Mouse (Mus musculus) CH12.LX (cell line): ENCODE results near the gene Syt1. TPM values are rescaled to one million over a fixed set of nuclear protein-coding genes. Genes with fewer than 3 reads are reported as not detected.

ENCODE experiments used
- DNase-seq: peaks from one replicate; pipeline ENCODE4 v3.0.0-alpha.2; 2013; ENCODE audit errors: extremely low read depth
- H3K27ac ChIP-seq: 2 replicates; pipeline ENCODE4 v1.5.1; 2012; ENCODE audit warnings: low read depth, mild to moderate bottlenecking, control low read depth, moderate library complexity; ENCODE audit not compliant: insufficient read depth
- H3K27me3 ChIP-seq: replicated peaks from 2 replicates; pipeline ENCODE3; 2012; ENCODE audit warnings: inconsistent platforms
- H3K36me3 ChIP-seq, 2 experiments: replicated peaks in 1 of 2; 2 replicates each; pipeline versions ENCODE3 to v1.6.1; 2012; ENCODE audit warnings: inconsistent platforms in 1 of 2, low read length in 1 of 2, mild to moderate bottlenecking in 1 of 2, mixed read lengths in 1 of 2, moderate library complexity in 1 of 2; ENCODE audit not compliant: control insufficient read depth in 1 of 2, insufficient read depth in 1 of 2
- H3K4me1 ChIP-seq, 2 experiments: 2 replicates each; pipeline ENCODE4 v1.6.1; 2012; ENCODE audit warnings: inconsistent platforms in 1 of 2, moderate library complexity in 1 of 2; ENCODE audit not compliant: insufficient read depth in 2 of 2, control insufficient read depth in 1 of 2
- H3K4me2 ChIP-seq: 2 replicates; pipeline ENCODE4 v1.6.1; 2012; ENCODE audit warnings: low read depth, mild to moderate bottlenecking, control low read depth; ENCODE audit not compliant: poor library complexity, insufficient read depth, severe bottlenecking
- H3K4me3 ChIP-seq, 3 experiments: fragments of 150-350 bp in 1 of 3; sonication (generic) in 1 of 3; replicated peaks in 1 of 3; 2 replicates each; pipeline versions ENCODE3 to v1.5.1; 2011 to 2012; ENCODE audit warnings: low read depth in 2 of 3, low read length in 2 of 3, mild to moderate bottlenecking in 2 of 3, moderate library complexity in 2 of 3, control low read depth in 1 of 3, improper control_type of control experiment in 1 of 3, inconsistent platforms in 1 of 3, mixed read lengths in 1 of 3; ENCODE audit not compliant: poor library complexity in 1 of 3
- H3K79me2 ChIP-seq: replicated peaks from 2 replicates; pipeline ENCODE4 v1.6.1; 2012; ENCODE audit warnings: mild to moderate bottlenecking, moderate library complexity; ENCODE audit not compliant: control insufficient read depth, poor library complexity, insufficient read depth, severe bottlenecking; ENCODE audit errors: extremely low read depth
- H3K9ac ChIP-seq: 2 replicates; pipeline ENCODE4 v1.6.1; 2012; ENCODE audit warnings: low read depth, mild to moderate bottlenecking, control low read depth, moderate library complexity; ENCODE audit not compliant: insufficient read depth
- H3K9me3 ChIP-seq: replicated peaks from 2 replicates; pipeline ENCODE3; 2012; ENCODE audit warnings: low read length, inconsistent platforms, mixed read lengths
- BHLHE40 ChIP-seq: IDR thresholded peaks from 2 replicates; pipeline ENCODE4 v1.6.1; 2011; ENCODE audit warnings: mild to moderate bottlenecking, low read depth, low read length, improper control_type of control experiment
- CHD1 ChIP-seq: IDR thresholded peaks from 2 replicates; pipeline ENCODE4 v1.6.1; 2012; ENCODE audit warnings: low read depth, low read length, improper control_type of control experiment, inconsistent platforms
- CHD2 ChIP-seq: IDR thresholded peaks from 2 replicates; pipeline ENCODE4 v1.6.1; 2011; ENCODE audit warnings: low read length, improper control_type of control experiment
- CTCF ChIP-seq, 2 experiments: IDR thresholded peaks in 1 of 2; conservative IDR thresholded peaks in 1 of 2; 2 replicates each; pipeline ENCODE4 v1.5.1; 2011 to 2012; ENCODE audit warnings: low read depth in 2 of 2, low read length in 2 of 2, improper control_type of control experiment in 1 of 2, inconsistent platforms in 1 of 2, mild to moderate bottlenecking in 1 of 2, moderate library complexity in 1 of 2
- E2F4 ChIP-seq: IDR thresholded peaks from 2 replicates; pipeline ENCODE4 v1.6.1; 2011; ENCODE audit warnings: low read depth, low read length, improper control_type of control experiment; ENCODE audit not compliant: insufficient replicate concordance
- GABPA ChIP-seq: IDR thresholded peaks from 2 replicates; pipeline ENCODE4 v1.6.1; 2012; ENCODE audit warnings: low read depth, low read length, improper control_type of control experiment, inconsistent platforms; ENCODE audit not compliant: insufficient replicate concordance
- HCFC1 ChIP-seq: IDR thresholded peaks from 2 replicates; pipeline ENCODE4 v1.6.1; 2012; ENCODE audit warnings: low read depth, mild to moderate bottlenecking, inconsistent platforms, low read length, improper control_type of control experiment
- KAT2A ChIP-seq: IDR thresholded peaks from 2 replicates; pipeline ENCODE4 v1.6.1; 2012; ENCODE audit warnings: low read length, improper control_type of control experiment, inconsistent platforms; ENCODE audit not compliant: insufficient replicate concordance
- MAZ ChIP-seq: IDR thresholded peaks from 2 replicates; pipeline ENCODE4 v1.6.1; 2012; ENCODE audit warnings: low read depth, mild to moderate bottlenecking, inconsistent platforms, low read length, improper control_type of control experiment, moderate library complexity
- MXI1 ChIP-seq: IDR thresholded peaks from 2 replicates; pipeline ENCODE4 v1.6.1; 2011; ENCODE audit warnings: mild to moderate bottlenecking, low read depth, low read length, improper control_type of control experiment
- NELFE ChIP-seq: IDR thresholded peaks from 2 replicates; pipeline ENCODE4 v1.6.1; 2011; ENCODE audit warnings: low read depth, low read length, improper control_type of control experiment
- NRF1 ChIP-seq: IDR thresholded peaks from 2 replicates; pipeline ENCODE4 v1.6.1; 2014; ENCODE audit warnings: low read depth, mild to moderate bottlenecking, inconsistent platforms, low read length, improper control_type of control experiment, moderate library complexity
- PAX5 ChIP-seq: IDR thresholded peaks from 2 replicates; pipeline ENCODE4 v1.6.1; 2012; ENCODE audit warnings: low read length, inconsistent platforms, mixed read lengths
- SIN3A ChIP-seq: IDR thresholded peaks from 2 replicates; pipeline ENCODE4 v1.6.1; 2012; ENCODE audit warnings: low read length, improper control_type of control experiment, inconsistent platforms
- ZKSCAN1 ChIP-seq: IDR thresholded peaks from 2 replicates; pipeline ENCODE4 v1.6.1; 2012; ENCODE audit warnings: low read depth, inconsistent platforms, low read length, improper control_type of control experiment, borderline replicate concordance
- ZMIZ1 ChIP-seq: IDR thresholded peaks from 2 replicates; pipeline ENCODE4 v1.6.1; 2012; ENCODE audit warnings: low read depth, mild to moderate bottlenecking, inconsistent platforms, low read length, improper control_type of control experiment
- ZNF384 ChIP-seq: IDR thresholded peaks from 2 replicates; pipeline ENCODE4 v1.6.1; 2012; ENCODE audit warnings: low read depth, low read length, improper control_type of control experiment, inconsistent platforms
- dilution Hi-C: fragments of 300-500 bp; cut with MboI; formaldehyde crosslinking; loops from 2 replicates; pipeline ENCODE4 v1.14.3; 2020; ENCODE audit warnings: low sequenced_read_pairs; ENCODE audit not compliant: extremely low pct_unique_long_range_greater_than_20kb, extremely low pct_ligation_motif_present
- in situ Hi-C: fragments of 300-500 bp; cut with MboI; formaldehyde crosslinking; loops from 3 replicates; pipeline ENCODE4 v1.14.3; 2019; ENCODE audit warnings: low sequenced_read_pairs, low pct_ligation_motif_present, low pct_unique_long_range_greater_than_20kb, mixed read lengths
- polyA plus RNA-seq: library from polyadenylated mRNA; unstranded; fragments of >175 nt; gene quantifications from 2 replicates; pipeline ENCODE4 v1.2.1, GENCODE M21; 2012; ENCODE audit warnings: low read depth; ENCODE audit not compliant: insufficient read length
- total RNA-seq, 2 experiments: library from RNA; depleted of rRNA; stranded (reverse); fragments of 300-350 nt in 1 of 2; fragments of >200 nt in 1 of 2; gene quantifications; 2 replicates each; pipeline ENCODE4 v1.2.3; 2012 to 2014

Syt1 gene
- total and polyA plus RNA-seq, 3 experiments: not detected

DNA sequence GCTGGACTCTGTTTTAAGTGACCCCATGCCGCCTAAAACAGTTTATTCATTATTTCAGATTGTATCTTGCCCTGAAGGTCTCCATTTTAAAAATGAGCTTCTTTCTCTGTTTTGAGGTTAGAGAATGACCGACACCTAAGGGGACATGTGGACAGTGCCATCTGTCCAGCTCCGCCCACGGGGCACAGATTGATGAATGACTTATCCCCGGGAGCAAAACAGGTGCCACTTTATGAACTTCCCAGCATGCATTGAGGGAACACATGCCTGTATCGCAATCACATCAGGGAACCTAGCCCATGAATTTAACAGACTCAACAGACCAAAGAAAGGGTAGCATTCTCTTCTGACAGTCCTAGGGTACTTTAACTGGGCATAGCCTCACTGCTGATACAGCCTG is 188.5 kb downstream of the Syt1 start:
- H3K9me3 ChIP-seq: no peaks in the 10 kb centered on the region
- dilution Hi-C loops: no loop called here
- H3K27ac ChIP-seq: no peak overlapping the region
- H3K9ac ChIP-seq: no peak overlapping the region
- no peaks in the 10 kb centered on the region for H3K27me3 ChIP-seq
- no peak for DNase-seq
- H3K36me3 ChIP-seq: no peaks in the 10 kb centered on the region
- no peak overlapping the region for H3K4me3 ChIP-seq
- no peaks in the 10 kb centered on the region for H3K4me1 ChIP-seq
- no peaks in the 10 kb centered on the region for H3K79me2 ChIP-seq
- in situ Hi-C loops: no loop called here
- no peak overlapping the region for H3K4me2 ChIP-seq
- TF ChIP-seq BHLHE40: no peak
- TF ChIP-seq ZMIZ1: no peak
- no peak for TF ChIP-seq SIN3A
- no peak for TF ChIP-seq CHD2

DNA sequence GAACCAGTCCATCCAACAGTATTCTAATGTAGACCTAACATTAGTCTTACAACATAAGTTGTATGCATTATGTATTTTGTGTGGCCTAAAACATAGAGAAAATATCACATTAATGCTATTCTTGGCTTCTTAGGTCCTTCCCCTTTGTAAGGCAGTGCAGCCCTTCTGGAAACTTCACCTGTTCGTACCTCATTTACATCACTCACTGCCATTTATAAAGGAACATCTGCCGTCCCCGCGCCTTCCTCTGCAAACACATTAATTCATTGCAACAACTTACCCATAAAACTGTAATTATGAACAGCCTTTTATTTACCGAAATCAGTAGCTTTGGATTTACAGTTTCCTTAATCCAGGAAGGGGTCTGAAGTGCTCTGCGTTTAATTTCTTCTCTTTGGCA is 195.4 kb downstream of the Syt1 start:
- Histone ChIP-seq H3K9me3 (no peaks in the 10 kb centered on the region), H3K9ac (no peak overlapping the region), H3K4me3 (no peak overlapping the region), H3K36me3 (no peaks in the 10 kb centered on the region), H3K4me2 (no peak overlapping the region), H3K79me2 (no peaks in the 10 kb centered on the region), H3K27me3 (no peaks in the 10 kb centered on the region), H3K27ac (no peak overlapping the region), H3K4me1 (0 out of 4 replicates have a peak, but pooled peaks cover 0 to 2% of the 10 kb centered on the region in 2 experiments)
- dilution Hi-C loops: no loop called here
- in situ Hi-C loops: no loop called here
- no peak for TF ChIP-seq CHD1
- no peak for DNase-seq

DNA sequence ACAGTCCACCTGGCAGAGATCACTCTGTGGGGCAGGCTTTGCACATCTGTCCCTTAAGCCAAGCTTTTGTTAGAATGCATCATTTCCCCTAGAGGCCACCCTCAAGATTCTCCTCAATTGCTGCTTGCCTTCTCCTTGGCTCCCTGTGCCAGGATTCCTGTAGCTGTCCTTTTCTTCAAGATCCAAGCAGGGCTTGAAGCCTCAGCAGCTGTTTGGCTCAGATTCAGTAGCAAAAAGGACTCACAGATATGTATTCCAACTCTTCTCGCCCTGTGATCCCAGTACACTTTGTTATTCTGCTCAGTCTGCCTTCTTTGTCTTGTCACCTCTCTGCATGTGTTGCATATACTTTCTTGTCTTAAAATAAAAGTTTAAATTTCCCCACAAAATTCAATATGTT is 206.4 kb downstream of the Syt1 start:
- peaks cover 0 to 5% of the 10 kb centered on the region in 2 experiments; a peak in 2 of 4 replicates for H3K4me1 ChIP-seq
- no peak overlapping the region for H3K9ac ChIP-seq
- H3K27me3 ChIP-seq: no peaks in the 10 kb centered on the region
- H3K4me2 ChIP-seq: no peak overlapping the region
- TF ChIP-seq KAT2A (no peak), MXI1 (no peak), SIN3A (no peak), ZKSCAN1 (no peak), E2F4 (no peak), ZNF384 (no peak), MAZ (no peak), CTCF (conservative IDR thresholded peaks at IDR 0.05 in 1 of 2, IDR thresholded peaks at IDR 0.05 in 1 of 2; ENCODE audit: low read depth in 2 of 2, low read length in 2 of 2) (no peak), HCFC1 (no peak), NELFE (no peak), BHLHE40 (no peak), GABPA (no peak), PAX5 (no peak), NRF1 (no peak)
- no peaks in the 10 kb centered on the region for H3K9me3 ChIP-seq
- H3K36me3 ChIP-seq: no peaks in the 10 kb centered on the region
- H3K27ac ChIP-seq: no peak overlapping the region
- dilution Hi-C loops: no loop called here
- in situ Hi-C loops: no loop called here
- no peak overlapping the region for H3K4me3 ChIP-seq
- DNase-seq: no peak
- H3K79me2 ChIP-seq: no peaks in the 10 kb centered on the region
